ENCODE assay signal across 21 mouse cellular contexts in the genomic region with DNA sequence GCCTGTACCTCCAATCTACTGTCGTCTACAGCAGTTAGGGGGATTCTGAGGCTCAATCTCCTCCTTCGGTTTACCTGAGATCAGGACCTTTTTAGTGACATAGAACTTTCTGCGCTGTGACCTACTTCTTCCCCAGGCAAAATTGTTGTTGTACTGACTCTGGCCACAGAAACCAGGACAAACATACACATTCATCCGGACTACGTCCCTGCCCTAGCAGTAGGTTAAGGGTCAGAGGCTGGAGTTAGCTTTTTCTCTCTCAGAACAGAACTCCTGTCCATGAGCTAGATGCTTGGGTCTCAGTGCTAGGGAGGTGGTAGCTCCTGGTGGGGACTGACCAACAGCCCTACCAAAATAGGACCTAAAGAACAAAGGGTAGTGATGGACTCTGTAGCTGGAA.
DNase-seq lines count a peak whose midpoint lies in the region; ATAC-seq lines count a peak whose summit lies in the region.
"Had no signal": no experiment of that assay in that cellular context is flagged by ENCODE, and none has a peak within 500 bp of the region (broad histone marks: within the 10 kb centered on the region; RNA-seq: fewer than 3 reads in every experiment).

No protein-coding gene starts in this region.

- ATAC-seq in heart, embryonic 15.5 days (replicated peaks; ENCODE audit: insufficient number of reproducible peaks, insufficient read depth, low FRiP score, low read depth) = no peak
- peak; percentile 53 for ATAC-seq in liver, embryonic 16.5 days (ENCODE audit: low read depth)
- ATAC-seq in liver, embryonic 12.5 days = no peak
- ATAC-seq: forebrain, embryonic 14.5 days; forebrain, embryonic 16.5 days had no signal

- intact Hi-C loops in heart, postnatal 36 days (cut with DNase I) = no loop called here

- H3K9me3 ChIP-seq in heart, embryonic 15.5 days (replicated peaks) = no peaks in the 10 kb centered on the region
- no peaks in the 10 kb centered on the region for H3K9me3 ChIP-seq in liver, embryonic 16.5 days (replicated peaks; ENCODE audit: control insufficient read depth, low read length)
- H3K9me3 ChIP-seq in liver, embryonic 12.5 days (replicated peaks) = no peaks in the 10 kb centered on the region
- H3K9me3 ChIP-seq: embryonic facial prominence, embryonic 13.5 days; embryonic facial prominence, embryonic 15.5 days; forebrain, embryonic 10.5 days; forebrain, embryonic 12.5 days had no signal

- H3K27ac ChIP-seq in heart, embryonic 15.5 days = peak overlapping the region; percentile 33; the same call in 1 of the 2 replicates
- H3K27ac ChIP-seq in liver, embryonic 16.5 days (ENCODE audit: low read length) = no peak overlapping the region
- no peak overlapping the region for H3K27ac ChIP-seq in liver, embryonic 12.5 days
- H3K27ac ChIP-seq: embryonic facial prominence, embryonic 13.5 days; embryonic facial prominence, embryonic 15.5 days; forebrain, embryonic 10.5 days; forebrain, embryonic 12.5 days had no signal

- no peaks in the 10 kb centered on the region for H3K36me3 ChIP-seq in heart, embryonic 15.5 days
- no peaks in the 10 kb centered on the region for H3K36me3 ChIP-seq in liver, embryonic 16.5 days (ENCODE audit: control insufficient read depth, insufficient read depth)
- H3K36me3 ChIP-seq in liver, embryonic 12.5 days = no peaks in the 10 kb centered on the region
- H3K36me3 ChIP-seq: embryonic facial prominence, embryonic 13.5 days; embryonic facial prominence, embryonic 15.5 days; forebrain, embryonic 10.5 days; forebrain, embryonic 12.5 days had no signal

- no peak overlapping the region for H3K4me2 ChIP-seq in heart, embryonic 15.5 days
- no peak overlapping the region for H3K4me2 ChIP-seq in liver, embryonic 16.5 days (ENCODE audit: low read depth, low read length)
- no peak overlapping the region for H3K4me2 ChIP-seq in liver, embryonic 12.5 days
- H3K4me2 ChIP-seq: embryonic facial prominence, embryonic 13.5 days; embryonic facial prominence, embryonic 15.5 days; forebrain, embryonic 12.5 days had no signal

- H3K4me3 ChIP-seq in heart, embryonic 15.5 days = no peak overlapping the region
- no peak overlapping the region for H3K4me3 ChIP-seq in liver, embryonic 16.5 days (ENCODE audit: low read depth, low read length)
- H3K4me3 ChIP-seq in liver, embryonic 12.5 days = no peak overlapping the region
- H3K4me3 ChIP-seq: embryonic facial prominence, embryonic 13.5 days; embryonic facial prominence, embryonic 15.5 days; erythroblast, embryonic 14.5 days; forebrain, embryonic 10.5 days; forebrain, embryonic 12.5 days had no signal

- 80% methylated on average over 5 of the region's 5 CpGs for WGBS in heart, embryonic 15.5 days
- 73% methylated on average over 5 of the region's 5 CpGs for WGBS in liver, embryonic 16.5 days (ENCODE audit: insufficient replicate concordance)
- 70% methylated on average over 5 of the region's 5 CpGs for WGBS in liver, embryonic 12.5 days (ENCODE audit: insufficient replicate concordance)

- no peak overlapping the region for H3K9ac ChIP-seq in heart, embryonic 15.5 days
- H3K9ac ChIP-seq in liver, embryonic 16.5 days (ENCODE audit: low read depth, low read length) = no peak overlapping the region
- H3K9ac ChIP-seq in liver, embryonic 12.5 days = no peak overlapping the region
- H3K9ac ChIP-seq: embryonic facial prominence, embryonic 13.5 days; embryonic facial prominence, embryonic 15.5 days; forebrain, embryonic 12.5 days had no signal

- no peak for DNase-seq in heart, postnatal 36 days
- DNase-seq: adrenal gland, adult 2 months; adrenal gland, postnatal 10 days; adrenal gland, postnatal 25 days; cerebellum, adult 11 months; cerebellum, adult 18-20 months; cerebellum, adult 8-10 months; cerebellum, adult 9-11 months; cerebellum, postnatal 14 days; cerebellum, postnatal 36 days; embryo, embryonic 11 days had no signal

- H3K4me1 ChIP-seq in heart, embryonic 15.5 days (replicated peaks) = peaks cover 48% of the 10 kb centered on the region
- no peaks in the 10 kb centered on the region; the same call in 1 of the 2 replicates for H3K4me1 ChIP-seq in liver, embryonic 16.5 days (ENCODE audit: control insufficient read depth, low read depth, low read length)
- peaks cover 6% of the 10 kb centered on the region; the same call in 1 of the 2 replicates for H3K4me1 ChIP-seq in liver, embryonic 12.5 days
- H3K4me1 ChIP-seq: embryonic facial prominence, embryonic 15.5 days had no signal

- H3K27me3 ChIP-seq in heart, embryonic 15.5 days = 0 out of 2 replicates have a peak, but pooled peaks cover 9% of the 10 kb centered on the region
- no peaks in the 10 kb centered on the region; the same call in 1 of the 2 replicates for H3K27me3 ChIP-seq in liver, embryonic 16.5 days (ENCODE audit: control insufficient read depth, insufficient read depth, low read depth, low read length)
- H3K27me3 ChIP-seq in liver, embryonic 12.5 days (replicated peaks) = peaks cover 9% of the 10 kb centered on the region; the same call in 1 of the 2 replicates
